Mouse (Mus musculus) liver, embryonic 14.5 days (tissue): Measurements from ENCODE around the gene 1110032A03Rik. TPM values are rescaled to one million over a fixed set of nuclear protein-coding genes. Genes with fewer than 3 reads are reported as not detected.

ENCODE experiments used
- ATAC-seq: fragments of 200-750 bp; cut with Nextera tagmentation; 2 replicates; pipeline ENCODE4 v1.8.0; 2017; ENCODE audit warnings: moderate number of reproducible peaks, mild to moderate bottlenecking, moderate library complexity; ENCODE audit not compliant: insufficient read depth
- DNase-seq, 3 experiments: peaks; one replicate each; pipeline ENCODE4 v3.0.0-alpha.2; 2012 to 2013; ENCODE audit warnings: low read depth in 3 of 3, low spot score in 3 of 3
- H3K27ac ChIP-seq: fragments of 300-500 bp; sonication (generic); 2 replicates; pipeline ENCODE4 v1.5.1; 2014; ENCODE audit warnings: moderate library complexity, mild to moderate bottlenecking, control low read depth, inconsistent platforms
- H3K27me3 ChIP-seq: fragments of 300-500 bp; sonication (generic); 2 replicates; pipeline ENCODE4 v1.6.1; 2014; ENCODE audit warnings: mild to moderate bottlenecking, low read length, moderate library complexity; ENCODE audit not compliant: control insufficient read depth, insufficient read depth
- H3K36me3 ChIP-seq: fragments of 300-500 bp; sonication (generic); replicated peaks from 2 replicates; pipeline ENCODE4 v1.6.1; 2014; ENCODE audit warnings: low read depth; ENCODE audit not compliant: control insufficient read depth, insufficient read depth
- H3K4me1 ChIP-seq, 2 experiments: fragments of 200-500 bp in 1 of 2; fragments of 300-500 bp in 1 of 2; sonication (generic) in 1 of 2; replicated peaks; 2 replicates each; pipeline ENCODE4 v1.6.1; 2012 to 2014; ENCODE audit warnings: antibody characterized with exemption in 1 of 2, inconsistent platforms in 1 of 2, low read length in 1 of 2; ENCODE audit not compliant: control insufficient read depth in 2 of 2, insufficient read depth in 2 of 2
- H3K4me2 ChIP-seq: fragments of 300-500 bp; sonication (generic); 2 replicates; pipeline ENCODE4 v1.6.1; 2014; ENCODE audit warnings: low read depth, mild to moderate bottlenecking, control low read depth, moderate library complexity
- H3K4me3 ChIP-seq, 2 experiments: fragments of 200-500 bp in 1 of 2; fragments of 300-500 bp in 1 of 2; sonication (generic) in 1 of 2; 2 replicates each; pipeline ENCODE4 v1.5.1; 2012 to 2014; ENCODE audit warnings: low read depth in 2 of 2, low read length in 2 of 2, mild to moderate bottlenecking in 2 of 2, control low read depth in 1 of 2, inconsistent platforms in 1 of 2, moderate library complexity in 1 of 2; ENCODE audit not compliant: insufficient read depth in 1 of 2
- H3K9ac ChIP-seq: fragments of 300-500 bp; sonication (generic); replicated peaks from 2 replicates; pipeline ENCODE4 v1.6.1; 2014; ENCODE audit warnings: mild to moderate bottlenecking, control low read depth, moderate library complexity
- H3K9me3 ChIP-seq: fragments of 300-500 bp; sonication (generic); 2 replicates; pipeline ENCODE4 v1.6.1; 2016; ENCODE audit warnings: low read length, mixed read lengths; ENCODE audit not compliant: control insufficient read depth
- CTCF ChIP-seq: IDR thresholded peaks from 2 replicates; pipeline ENCODE4 v1.5.1; 2016; ENCODE audit warnings: antibody characterized with exemption, low read depth, control low read depth
- EP300 ChIP-seq: IDR thresholded peaks from 2 replicates; pipeline ENCODE4 v1.6.1; 2016; ENCODE audit warnings: antibody characterized with exemption, low read depth
- WGBS: fragments of 180-500 bp; shearing (Covaris S2); extraction: QIAGEN DNeasy Blood & Tissue Kit; methylation state at CpG from one replicate; pipeline ENCODE4 v1.1.7; 2014; ENCODE audit not compliant: insufficient replicate concordance; 5-methylcytosine and 5-hydroxymethylcytosine counted together
- polyA plus RNA-seq, 2 experiments: library from polyadenylated mRNA; depleted of rRNA in 1 of 2; stranded (reverse) in 1 of 2; unstranded in 1 of 2; fragments of >200 nt; fragmentation: Nextera tagmentation in 1 of 2; extraction: Ambion mirVana in 1 of 2; gene quantifications; 2 replicates each; pipeline versions ENCODE4 v1.2.1 to v1.2.3; 2012 to 2014

Gene 1110032A03Rik
- polyA plus RNA-seq, 2 experiments: 11.5 to 16.9 TPM

DNA sequence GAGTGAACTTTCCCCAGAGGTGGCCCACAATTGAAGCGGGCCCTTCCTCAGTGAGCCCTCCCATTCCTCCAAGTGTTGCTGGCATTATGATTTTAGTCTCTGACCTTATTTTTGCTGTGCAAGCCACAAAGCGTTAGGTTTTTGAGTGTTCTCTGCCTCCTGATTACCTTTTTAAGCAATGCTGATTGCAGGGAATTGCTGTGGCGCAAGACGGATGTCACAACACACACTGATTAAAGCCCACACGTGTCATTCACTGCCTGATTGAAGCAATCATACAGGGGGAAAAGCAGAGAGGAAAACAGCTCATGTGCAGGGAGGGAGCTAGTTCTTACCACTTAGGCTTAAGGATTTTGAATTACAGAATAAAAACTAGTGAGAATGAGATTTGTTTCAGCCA is 23.0 kb upstream of the 1110032A03Rik start:
- Histone ChIP-seq H3K36me3 (no peaks in the 10 kb centered on the region; the same call in none of the 2 replicates), H3K9ac (no peak overlapping the region), H3K27me3 (no peaks in the 10 kb centered on the region), H3K4me2 (no peak overlapping the region), H3K4me1 (peaks cover 17 to 18% of the 10 kb centered on the region in 2 experiments), H3K9me3 (no peaks in the 10 kb centered on the region), H3K27ac (no peak overlapping the region), H3K4me3 (no peak overlapping the region)
- TF ChIP-seq EP300 (no peak), CTCF (no peak)
- DNase-seq: no peak
- no peak for ATAC-seq
- WGBS: 70% methylated on average over 5 of the region's 5 CpGs

DNA sequence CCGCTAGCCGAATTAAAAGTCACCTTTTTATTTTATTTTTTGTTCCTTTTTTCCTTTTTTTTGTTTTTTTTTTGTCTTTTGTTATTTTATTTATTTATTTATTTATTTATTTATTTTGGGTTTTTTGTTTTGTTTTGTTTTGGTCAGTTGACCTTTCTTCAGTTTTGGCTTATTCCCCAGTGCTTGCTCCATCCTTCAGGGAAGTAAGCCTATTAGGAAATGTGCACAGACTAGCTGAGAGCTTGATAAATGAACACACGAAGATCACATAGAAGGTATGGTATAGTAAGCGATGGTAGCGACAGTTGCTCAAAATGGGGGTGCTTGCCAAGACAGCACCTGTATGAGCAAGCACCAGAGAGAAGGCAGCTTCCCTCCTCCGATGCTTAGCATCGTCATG is 22.3 kb upstream of the 1110032A03Rik start:
- H3K36me3 ChIP-seq: no peaks in the 10 kb centered on the region; the same call in none of the 2 replicates
- no peaks in the 10 kb centered on the region for H3K27me3 ChIP-seq
- DNase-seq (no peak), ATAC-seq (no peak)
- no peak overlapping the region for H3K9ac ChIP-seq
- peaks cover 11% of the 10 kb centered on the region in 2 experiments for H3K4me1 ChIP-seq
- 85% methylated on average over 7 of the region's 7 CpGs for WGBS
- no peak overlapping the region for H3K4me2 ChIP-seq
- no peaks in the 10 kb centered on the region for H3K9me3 ChIP-seq
- TF ChIP-seq CTCF (no peak), EP300 (no peak)
- no peak overlapping the region for H3K4me3 ChIP-seq
- no peak overlapping the region for H3K27ac ChIP-seq

DNA sequence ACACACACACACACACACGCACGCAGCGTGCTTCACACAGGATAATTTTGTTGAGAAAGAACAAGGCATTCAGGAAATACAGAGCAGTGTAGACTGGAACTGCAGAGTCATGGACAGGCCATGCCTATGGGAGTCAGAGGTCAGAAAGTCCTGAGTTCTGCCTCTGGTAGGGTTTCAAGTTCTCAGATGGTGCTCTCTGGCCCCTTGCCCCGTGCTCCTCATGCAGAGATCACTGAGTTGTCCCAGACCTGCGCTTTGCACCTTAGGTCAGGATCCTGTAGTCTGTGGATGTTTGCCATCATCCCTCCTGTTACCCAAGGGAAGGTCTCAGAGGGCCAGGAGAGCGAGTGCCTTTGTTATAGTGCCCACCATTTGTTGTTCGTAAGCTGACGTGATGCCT is 21.5 kb upstream of the 1110032A03Rik start:
- DNase-seq (no peak), ATAC-seq (no peak)
- no peak overlapping the region for H3K4me2 ChIP-seq
- H3K36me3 ChIP-seq: no peaks in the 10 kb centered on the region; the same call in 1 of the 2 replicates
- H3K4me1 ChIP-seq: peaks cover 3 to 4% of the 10 kb centered on the region in 2 experiments; a peak in 2 of 4 replicates
- no peaks in the 10 kb centered on the region for H3K27me3 ChIP-seq
- H3K9ac ChIP-seq: no peak overlapping the region
- H3K27ac ChIP-seq: no peak overlapping the region
- TF ChIP-seq CTCF (no peak), EP300 (no peak)
- H3K4me3 ChIP-seq: no peak overlapping the region
- 80% methylated on average over 8 of the region's 8 CpGs for WGBS
- no peaks in the 10 kb centered on the region for H3K9me3 ChIP-seq

GRCm38 (mm10) chr9:50795266-50795665 is 19.9 kb upstream of the 1110032A03Rik start:
- no peak for DNase-seq

DNA sequence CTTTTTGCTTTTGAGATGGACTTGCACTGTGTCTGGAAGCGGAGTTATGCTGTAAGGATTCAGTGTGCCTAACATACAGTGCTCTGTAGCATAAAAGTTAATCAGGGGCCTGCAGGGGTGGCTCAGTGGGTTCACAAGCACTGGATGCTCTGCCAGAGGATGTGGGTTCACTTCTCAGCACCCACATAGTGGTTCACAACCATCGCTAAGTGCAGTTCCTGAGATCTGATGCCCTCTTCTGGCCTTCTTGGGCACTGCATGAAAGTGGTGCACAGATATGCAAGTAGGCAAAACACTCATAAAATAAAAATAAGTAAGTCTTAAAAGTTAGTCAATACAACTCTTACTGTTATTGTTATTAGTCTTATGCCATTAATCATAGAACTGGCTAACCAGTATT is 6.8 kb upstream of the 1110032A03Rik start:
- 66% methylated on average over 2 of the region's 2 CpGs for WGBS
- Histone ChIP-seq H3K27ac (no peak overlapping the region), H3K4me3 (no peak overlapping the region), H3K9me3 (no peaks in the 10 kb centered on the region), H3K27me3 (no peaks in the 10 kb centered on the region), H3K4me1 (no peaks in the 10 kb centered on the region), H3K36me3 (peaks cover 12% of the 10 kb centered on the region), H3K9ac (no peak overlapping the region), H3K4me2 (no peak overlapping the region)
- DNase-seq (peak in 1 of 3 experiments; percentile 23), ATAC-seq (no peak)
- TF ChIP-seq CTCF: peak; percentile 82
- TF ChIP-seq EP300: no peak

More at GRCm38 (mm10) chr9:50795266-50795665, 19.9 kb upstream of the 1110032A03Rik start:
- no peak for ATAC-seq
- H3K27me3 ChIP-seq: no peaks in the 10 kb centered on the region
- H3K9me3 ChIP-seq: no peaks in the 10 kb centered on the region
- H3K36me3 ChIP-seq: no peaks in the 10 kb centered on the region; the same call in 1 of the 2 replicates
- no peak overlapping the region for H3K9ac ChIP-seq
- H3K4me3 ChIP-seq: no peak overlapping the region
- H3K27ac ChIP-seq: no peak overlapping the region
- TF ChIP-seq EP300 (no peak), CTCF (no peak)
- H3K4me1 ChIP-seq: no peaks in the 10 kb centered on the region
- 82% methylated on average over 3 of the region's 3 CpGs for WGBS
- H3K4me2 ChIP-seq: no peak overlapping the region
